Mouse (Mus musculus) limb, embryonic 13.5 days (tissue): Measurements from ENCODE around the gene Ahdc1. TPM values are rescaled to one million over a fixed set of nuclear protein-coding genes. Genes with fewer than 3 reads are reported as not detected.
A peak's percentile ranks its signal among the peaks of the same experiment; 100 is the strongest.

Experiments
- ATAC-seq: fragments of 200-750 bp; cut with Nextera tagmentation; 2 replicates; pipeline ENCODE4 v1.8.0; 2017; ENCODE audit warnings: low read depth, moderate number of reproducible peaks, moderate TSS enrichment; ENCODE audit not compliant: low FRiP score
- H3K27ac ChIP-seq: fragments of 300-500 bp; sonication (generic); 2 replicates; pipeline ENCODE4 v1.5.1; 2015; ENCODE audit warnings: inconsistent platforms, mild to moderate bottlenecking, moderate library complexity
- H3K27me3 ChIP-seq: fragments of 300-500 bp; sonication (generic); 2 replicates; pipeline ENCODE4 v1.6.1; 2015; ENCODE audit warnings: mild to moderate bottlenecking, inconsistent platforms
- H3K36me3 ChIP-seq: fragments of 300-500 bp; sonication (generic); 2 replicates; pipeline ENCODE4 v1.6.1; 2015; ENCODE audit warnings: inconsistent platforms, mild to moderate bottlenecking, moderate library complexity
- H3K4me1 ChIP-seq: fragments of 300-500 bp; sonication (generic); 2 replicates; pipeline ENCODE4 v1.6.1; 2015; ENCODE audit warnings: inconsistent platforms
- H3K4me2 ChIP-seq: fragments of 300-500 bp; sonication (generic); replicated peaks from 2 replicates; pipeline ENCODE4 v1.6.1; 2015; ENCODE audit warnings: inconsistent platforms, mild to moderate bottlenecking, moderate library complexity
- H3K4me3 ChIP-seq: fragments of 300-500 bp; sonication (generic); 2 replicates; pipeline ENCODE4 v1.5.1; 2015; ENCODE audit warnings: moderate library complexity, mild to moderate bottlenecking, inconsistent platforms
- H3K9ac ChIP-seq: fragments of 300-500 bp; sonication (generic); 2 replicates; pipeline ENCODE4 v1.6.1; 2015; ENCODE audit warnings: mild to moderate bottlenecking, inconsistent platforms
- H3K9me3 ChIP-seq: fragments of 300-500 bp; sonication (generic); 2 replicates; pipeline ENCODE4 v1.6.1; 2016; ENCODE audit warnings: inconsistent platforms
- WGBS: fragments of 180-500 bp; shearing (Covaris S2); methylation state at CpG from one replicate; pipeline ENCODE4 v1.1.7; 2015; 5-methylcytosine and 5-hydroxymethylcytosine counted together
- polyA plus RNA-seq: library from polyadenylated mRNA; unstranded; fragments of >200 nt; fragmentation: Nextera tagmentation; extraction: Ambion mirVana; gene quantifications from 2 replicates; pipeline ENCODE4 v1.2.1, GENCODE M21; 2015

The Ahdc1 gene
- polyA plus RNA-seq, 1 experiment from 2014 or later, result 11.3 TPM

- Histone ChIP-seq H3K36me3 (peaks cover 3% of the 10 kb centered on the region; the same call in 1 of the 2 replicates), H3K4me2 (0 out of 2 replicates have a peak overlapping the region, but pooled peaks have one; percentile 5), H3K9me3 (no peaks in the 10 kb centered on the region), H3K27me3 (no peaks in the 10 kb centered on the region), H3K9ac (no peak overlapping the region), H3K4me3 (no peak overlapping the region), H3K27ac (peak overlapping the region; percentile 45), H3K4me1 (peaks cover 48% of the 10 kb centered on the region)
- no peak for ATAC-seq
- WGBS, result 30% methylated on average over 13 of the region's 13 CpGs
These were observed 97.6 kb downstream of the Ahdc1 start for GRCm38 (mm10) chr4:133108481-133109334.

GRCm38 (mm10) chr4:133109335-133109801 lies 98.3 kb downstream of the Ahdc1 start:
- H3K4me1 ChIP-seq, result peaks cover 42% of the 10 kb centered on the region
- no peaks in the 10 kb centered on the region for H3K9me3 ChIP-seq
- no peaks in the 10 kb centered on the region for H3K27me3 ChIP-seq
- peaks cover 3% of the 10 kb centered on the region; the same call in 1 of the 2 replicates for H3K36me3 ChIP-seq
- WGBS, result 31% methylated on average over 5 of the region's 5 CpGs
- H3K27ac ChIP-seq, result peak overlapping the region; percentile 45; the same call in 1 of the 2 replicates
- H3K4me3 ChIP-seq, result no peak overlapping the region
- no peak overlapping the region for H3K9ac ChIP-seq
- no peak for ATAC-seq
- H3K4me2 ChIP-seq, result no peak overlapping the region

GRCm38 (mm10) chr4:133112175-133112838 lies 101.2 kb downstream of the Ahdc1 start:
- Histone ChIP-seq H3K36me3 (no peaks in the 10 kb centered on the region), H3K4me3 (no peak overlapping the region), H3K4me1 (peaks cover 58% of the 10 kb centered on the region), H3K9ac (no peak overlapping the region), H3K9me3 (no peaks in the 10 kb centered on the region), H3K27ac (peak overlapping the region; percentile 22; the same call in 1 of the 2 replicates), H3K27me3 (no peaks in the 10 kb centered on the region), H3K4me2 (no peak overlapping the region; the same call in 1 of the 2 replicates)
- WGBS, result 26% methylated on average over 13 of the region's 13 CpGs
- ATAC-seq, result no peak

GRCm38 (mm10) chr4:133113351-133113882 lies 102.4 kb downstream of the Ahdc1 start:
- no peak overlapping the region for H3K4me3 ChIP-seq
- no peak overlapping the region for H3K9ac ChIP-seq
- no peak for ATAC-seq
- H3K27ac ChIP-seq, result peak overlapping the region; percentile 22
- no peak overlapping the region for H3K4me2 ChIP-seq
- no peaks in the 10 kb centered on the region for H3K9me3 ChIP-seq
- peaks cover 55% of the 10 kb centered on the region for H3K4me1 ChIP-seq
- H3K27me3 ChIP-seq, result no peaks in the 10 kb centered on the region
- 39% methylated on average over 6 of the region's 6 CpGs for whole genome bisulfite sequencing
- H3K36me3 ChIP-seq, result no peaks in the 10 kb centered on the region

- no peaks in the 10 kb centered on the region for H3K36me3 ChIP-seq
- H3K27ac ChIP-seq, result no peak overlapping the region
- 78% methylated on average over 3 of the region's 3 CpGs for WGBS
- no peak for ATAC-seq
- peaks cover 49% of the 10 kb centered on the region for H3K4me1 ChIP-seq
- H3K4me2 ChIP-seq, result no peak overlapping the region
- no peaks in the 10 kb centered on the region for H3K9me3 ChIP-seq
- H3K9ac ChIP-seq, result no peak overlapping the region
- no peaks in the 10 kb centered on the region for H3K27me3 ChIP-seq
- H3K4me3 ChIP-seq, result no peak overlapping the region
These were observed 103.7 kb downstream of the Ahdc1 start for GRCm38 (mm10) chr4:133114762-133115161.

DNA sequence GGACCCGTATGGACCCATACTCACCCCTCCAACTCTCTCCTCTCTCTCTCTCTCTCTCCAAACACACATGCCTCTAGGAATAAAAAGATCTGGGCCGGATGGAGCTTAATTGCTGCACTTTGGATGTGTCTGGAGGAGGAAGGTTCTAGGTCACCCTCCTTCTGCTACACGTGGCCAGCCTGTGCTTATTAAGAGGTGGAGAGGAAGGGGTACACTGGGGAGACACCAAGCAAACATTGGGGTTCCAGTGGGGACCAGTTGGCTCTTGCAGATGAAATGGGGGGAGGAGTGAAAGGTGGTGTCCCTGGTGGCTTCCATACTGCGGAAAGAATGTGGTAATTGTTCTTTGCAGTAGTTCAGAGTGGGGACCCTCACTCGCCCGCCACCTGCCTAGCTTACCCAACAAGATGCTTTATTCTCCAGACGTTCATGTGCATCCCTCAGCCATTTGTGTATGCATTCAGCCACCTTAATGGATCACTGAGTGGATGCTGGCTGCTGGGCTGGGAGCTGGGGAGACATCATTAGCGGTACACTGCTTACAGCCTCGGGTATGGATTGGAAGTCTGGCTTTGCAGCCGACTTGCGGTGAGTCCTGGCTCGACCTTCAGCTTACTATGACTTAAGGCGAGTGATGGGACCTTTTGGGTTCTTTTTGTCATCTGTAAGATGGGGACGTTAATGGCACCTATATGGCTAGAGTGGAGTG lies 104.8 kb downstream of the Ahdc1 start:
- Histone ChIP-seq H3K27me3 (no peaks in the 10 kb centered on the region), H3K9ac (no peak overlapping the region), H3K4me1 (peaks cover 55% of the 10 kb centered on the region), H3K9me3 (no peaks in the 10 kb centered on the region), H3K4me3 (no peak overlapping the region), H3K27ac (no peak overlapping the region), H3K36me3 (no peaks in the 10 kb centered on the region), H3K4me2 (no peak overlapping the region)
- WGBS, result 69% methylated on average over 14 of the region's 14 CpGs
- ATAC-seq, result no peak

- H3K4me2 ChIP-seq, result peak overlapping the region; percentile 52
- 34% methylated on average over 3 of the region's 3 CpGs for WGBS
These were observed 105.9 kb downstream of the Ahdc1 start for GRCm38 (mm10) chr4:133116756-133117470.

GRCm38 (mm10) chr4:133117556-133118411 lies 106.7 kb downstream of the Ahdc1 start:
- peak overlapping the region; percentile 43 for H3K9ac ChIP-seq
- peak overlapping the region; percentile 98 for H3K27ac ChIP-seq
- peak; percentile 78 for ATAC-seq
- peak overlapping the region; percentile 52 for H3K4me2 ChIP-seq
- no peaks in the 10 kb centered on the region for H3K9me3 ChIP-seq
- WGBS, result 12% methylated on average over 18 of the region's 18 CpGs
- H3K4me3 ChIP-seq, result peak overlapping the region; percentile 17
- peaks cover 55% of the 10 kb centered on the region for H3K4me1 ChIP-seq
- H3K27me3 ChIP-seq, result no peaks in the 10 kb centered on the region
- no peaks in the 10 kb centered on the region for H3K36me3 ChIP-seq

More at GRCm38 (mm10) chr4:133116756-133117470, 105.9 kb downstream of the Ahdc1 start:
- Histone ChIP-seq H3K36me3 (no peaks in the 10 kb centered on the region), H3K4me3 (no peak overlapping the region), H3K9me3 (no peaks in the 10 kb centered on the region), H3K4me1 (peaks cover 61% of the 10 kb centered on the region), H3K27ac (peak overlapping the region; percentile 98), H3K9ac (no peak overlapping the region; the same call in 1 of the 2 replicates), H3K27me3 (no peaks in the 10 kb centered on the region)
- peak; percentile 9; the same call in 1 of the 2 replicates for ATAC-seq

DNA sequence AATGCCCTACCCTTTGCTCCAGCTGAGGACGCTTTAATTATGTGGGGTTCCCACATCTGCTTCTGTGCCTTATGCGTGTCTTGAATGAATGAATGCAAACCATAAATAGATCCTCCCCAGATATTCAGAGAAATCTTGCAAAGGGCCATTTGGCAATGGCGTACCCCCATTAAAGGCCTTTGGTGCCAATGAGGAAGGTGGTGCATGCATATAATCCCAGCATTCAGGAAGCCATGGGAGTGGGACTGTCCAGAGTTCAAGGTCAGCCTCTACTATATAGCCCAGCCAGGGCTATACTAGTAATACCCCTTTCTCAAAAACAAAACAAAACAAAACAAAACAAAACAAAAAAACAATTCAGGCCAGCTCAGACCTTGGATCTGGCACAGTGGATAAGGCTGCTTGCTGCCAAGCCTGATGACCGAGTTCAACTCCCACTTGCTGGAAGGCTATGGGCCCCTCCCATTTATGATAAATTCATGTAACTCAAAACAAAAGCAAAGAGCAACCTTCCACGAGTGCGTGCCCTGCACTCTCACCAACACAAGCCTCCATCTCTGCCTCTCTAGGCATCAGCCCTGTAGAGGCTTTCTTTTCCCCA lies 107.8 kb downstream of the Ahdc1 start:
- Histone ChIP-seq H3K27me3 (no peaks in the 10 kb centered on the region), H3K4me2 (no peak overlapping the region), H3K36me3 (no peaks in the 10 kb centered on the region), H3K27ac (no peak overlapping the region; the same call in 1 of the 2 replicates), H3K4me1 (peaks cover 45% of the 10 kb centered on the region), H3K9ac (no peak overlapping the region), H3K9me3 (no peaks in the 10 kb centered on the region), H3K4me3 (no peak overlapping the region)
- 88% methylated on average over 6 of the region's 6 CpGs for WGBS
- no peak for ATAC-seq

DNA sequence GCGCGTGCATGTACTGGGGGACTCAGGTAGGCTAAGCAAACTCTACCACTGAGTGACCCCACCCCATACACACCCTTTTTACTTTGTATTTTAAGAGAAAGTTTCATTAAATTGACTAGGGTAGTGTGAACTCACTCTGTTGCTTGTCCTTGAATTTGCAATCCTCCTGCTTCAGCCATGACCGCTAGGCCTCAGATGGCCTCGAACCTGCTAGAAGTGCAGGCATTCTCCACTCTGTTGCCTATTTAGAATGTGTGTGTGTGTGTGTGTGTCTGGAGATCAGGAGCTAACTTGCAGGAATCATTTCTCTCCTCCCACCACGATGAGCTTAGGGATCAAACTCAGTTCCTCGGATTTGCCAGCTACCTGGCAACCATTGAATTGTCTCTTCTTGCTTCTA lies 108.5 kb downstream of the Ahdc1 start:
- H3K9ac ChIP-seq, result no peak overlapping the region
- no peak overlapping the region for H3K4me3 ChIP-seq
- peaks cover 5% of the 10 kb centered on the region; the same call in 1 of the 2 replicates for H3K9me3 ChIP-seq
- WGBS, result 86% methylated on average over 6 of the region's 6 CpGs
- no peak overlapping the region for H3K27ac ChIP-seq
- H3K36me3 ChIP-seq, result no peaks in the 10 kb centered on the region
- ATAC-seq, result no peak
- H3K4me2 ChIP-seq, result no peak overlapping the region
- peaks cover 45% of the 10 kb centered on the region for H3K4me1 ChIP-seq
- H3K27me3 ChIP-seq, result no peaks in the 10 kb centered on the region
